Mouse (Mus musculus) kidney, adult 2 months (tissue): ENCODE results near the gene Fam193a. TPM values are rescaled to one million over a fixed set of nuclear protein-coding genes. Genes with fewer than 3 reads are reported as not detected.
A peak's percentile ranks its signal among the peaks of the same experiment; 100 is the strongest.

Experiments used
- DNase-seq: peaks from one replicate; pipeline ENCODE4 v3.0.0; 2021
- H3K27ac ChIP-seq: fragments of 200-500 bp; 2 replicates; pipeline ENCODE4 v1.5.1; 2012; ENCODE audit warnings: low read depth, low read length, control low read depth, inconsistent platforms; ENCODE audit not compliant: insufficient read depth
- H3K27me3 ChIP-seq: fragments of 200-500 bp; replicated peaks from 2 replicates; pipeline ENCODE4 v1.6.1; 2012; ENCODE audit warnings: mild to moderate bottlenecking, moderate library complexity, low read length, inconsistent platforms; ENCODE audit not compliant: control insufficient read depth, insufficient read depth
- H3K36me3 ChIP-seq: fragments of 200-500 bp; 2 replicates; pipeline ENCODE4 v1.6.1; 2012; ENCODE audit warnings: mild to moderate bottlenecking, moderate library complexity, low read length, inconsistent platforms; ENCODE audit not compliant: control insufficient read depth, insufficient read depth
- H3K4me1 ChIP-seq: fragments of 200-500 bp; 2 replicates; pipeline ENCODE4 v1.6.1; 2011; ENCODE audit warnings: low read length; ENCODE audit not compliant: control insufficient read depth, insufficient read depth
- H3K4me3 ChIP-seq: fragments of 200-500 bp; 2 replicates; pipeline ENCODE4 v1.5.1; 2011; ENCODE audit warnings: mild to moderate bottlenecking, low read depth, low read length, control low read depth; ENCODE audit not compliant: insufficient read depth
- CTCF ChIP-seq: fragments of 200-500 bp; conservative IDR thresholded peaks from 2 replicates; pipeline ENCODE4 v1.5.1; 2011; ENCODE audit warnings: low read depth, mild to moderate bottlenecking, control low read depth, low read length, moderate library complexity, mixed read lengths; ENCODE audit not compliant: insufficient read depth, insufficient read length
- POLR2A ChIP-seq: fragments of 200-500 bp; IDR thresholded peaks from one replicate; pipeline ENCODE4 v1.6.1; 2011; ENCODE audit warnings: low read depth, low read length, control low read depth
- WGBS: fragments of 180-500 bp; shearing (Covaris S2); methylation state at CpG from one replicate; pipeline ENCODE4 v1.1.7; 2018; 5-methylcytosine and 5-hydroxymethylcytosine counted together
- polyA plus RNA-seq: library from polyadenylated mRNA; depleted of rRNA; stranded (reverse); fragments of >200 nt; gene quantifications from 2 replicates; pipeline ENCODE4 v1.2.3, GENCODE M21; 2012

Gene Fam193a
- polyA plus RNA-seq, 1 experiment, result 39.0 TPM

DNA sequence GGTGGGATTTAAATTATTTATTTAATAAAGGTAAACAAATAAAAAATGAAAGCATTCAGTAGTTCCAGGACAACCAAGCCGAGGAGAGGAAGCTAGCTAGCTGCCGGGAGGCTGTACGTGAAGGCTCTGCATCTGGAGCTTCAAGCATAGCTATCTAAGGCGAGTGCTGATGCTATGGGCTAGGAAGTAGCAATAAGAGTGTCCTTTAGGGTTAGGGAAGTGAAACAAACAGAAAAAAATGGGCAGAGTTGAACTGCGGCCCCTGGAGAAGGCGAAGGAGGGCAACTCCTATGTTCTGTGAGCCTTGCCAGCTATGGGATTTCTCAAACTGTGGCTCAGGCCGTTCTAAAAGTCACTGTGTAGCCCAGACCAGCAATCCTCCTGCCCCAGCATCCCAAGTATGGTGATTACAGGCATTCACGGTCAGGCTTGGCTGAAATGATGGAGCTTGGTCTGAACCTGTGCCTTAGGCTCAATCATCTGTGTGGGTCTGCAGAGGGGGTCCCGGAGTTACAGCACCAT, 149.7 kb downstream of the Fam193a start:
- H3K36me3 ChIP-seq, result no peaks in the 10 kb centered on the region
- no peaks in the 10 kb centered on the region; the same call in 1 of the 2 replicates for H3K4me1 ChIP-seq
- DNase-seq, result no peak
- H3K27ac ChIP-seq, result no peak overlapping the region
- H3K4me3 ChIP-seq, result no peak overlapping the region
- H3K27me3 ChIP-seq, result no peaks in the 10 kb centered on the region
- TF ChIP-seq CTCF (no peak), POLR2A (no peak)
- WGBS, result 87% methylated on average over 9 of the region's 9 CpGs

DNA sequence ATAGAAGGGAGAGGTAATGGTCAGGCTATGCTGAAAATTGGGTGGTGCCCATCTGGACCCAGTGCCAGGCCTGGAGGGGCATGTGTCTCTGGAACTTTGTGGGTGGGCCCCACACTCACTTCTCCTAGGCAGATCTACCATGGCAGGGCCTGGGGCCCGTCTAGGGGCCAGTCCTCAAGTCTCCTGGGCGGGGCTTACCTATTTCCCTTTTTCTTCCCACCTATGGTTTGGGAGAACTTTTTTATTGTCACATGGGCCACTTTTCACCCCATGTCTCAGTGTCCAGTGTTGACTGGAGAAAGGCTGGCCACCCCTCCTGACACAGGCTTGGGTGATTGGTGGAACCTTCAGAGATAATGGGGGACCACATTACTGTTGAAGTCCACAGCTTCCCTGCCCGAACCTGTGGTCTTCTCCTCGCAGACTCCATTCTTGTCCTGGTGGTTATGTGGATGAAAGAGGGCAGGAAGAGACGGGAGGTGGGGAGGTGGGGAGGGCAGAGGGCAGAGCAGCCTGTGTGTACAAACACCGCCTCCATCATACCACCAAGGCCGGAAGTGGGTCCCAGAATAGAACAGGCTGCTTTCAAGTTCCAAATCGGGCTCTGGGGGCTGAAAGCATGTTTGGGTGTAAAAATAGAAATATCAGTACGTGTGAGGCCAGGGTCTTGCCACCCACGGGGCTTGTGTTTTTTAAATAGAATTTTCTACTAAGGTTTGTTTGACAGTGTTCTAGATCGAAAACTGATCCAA, 150.9 kb downstream of the Fam193a start:
- WGBS, result 65% methylated on average over 11 of the region's 11 CpGs
- TF ChIP-seq POLR2A (no peak), CTCF (no peak)
- Histone ChIP-seq H3K4me3 (no peak overlapping the region), H3K27ac (no peak overlapping the region), H3K36me3 (no peaks in the 10 kb centered on the region), H3K27me3 (no peaks in the 10 kb centered on the region), H3K4me1 (no peaks in the 10 kb centered on the region)
- peak; percentile 22 for DNase-seq

DNA sequence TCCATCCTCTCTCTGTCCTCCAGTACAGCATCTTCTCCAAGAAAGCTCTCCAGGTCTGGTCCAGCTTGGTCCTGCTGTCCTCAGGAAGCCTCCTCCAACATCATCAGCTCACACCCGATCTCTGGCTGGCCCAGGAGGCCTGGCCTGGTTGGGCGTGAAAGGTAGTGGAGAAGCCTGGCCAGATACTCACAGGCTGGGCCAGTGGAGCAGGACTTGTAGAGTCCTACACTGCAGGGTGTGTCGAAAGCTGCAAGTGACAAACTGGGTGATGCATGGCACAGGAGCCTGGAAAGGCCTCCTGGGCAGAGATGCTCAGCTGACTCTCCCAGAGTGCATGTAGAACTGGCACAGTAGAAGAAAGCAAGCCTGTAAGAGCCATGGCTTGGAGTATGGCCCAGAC, 151.6 kb downstream of the Fam193a start:
- Histone ChIP-seq H3K27ac (no peak overlapping the region), H3K36me3 (no peaks in the 10 kb centered on the region), H3K4me3 (no peak overlapping the region), H3K27me3 (no peaks in the 10 kb centered on the region), H3K4me1 (no peaks in the 10 kb centered on the region; the same call in 1 of the 2 replicates)
- 84% methylated on average over 3 of the region's 3 CpGs for WGBS
- TF ChIP-seq CTCF, result no peak
- no peak for TF ChIP-seq POLR2A
- no peak for DNase-seq

DNA sequence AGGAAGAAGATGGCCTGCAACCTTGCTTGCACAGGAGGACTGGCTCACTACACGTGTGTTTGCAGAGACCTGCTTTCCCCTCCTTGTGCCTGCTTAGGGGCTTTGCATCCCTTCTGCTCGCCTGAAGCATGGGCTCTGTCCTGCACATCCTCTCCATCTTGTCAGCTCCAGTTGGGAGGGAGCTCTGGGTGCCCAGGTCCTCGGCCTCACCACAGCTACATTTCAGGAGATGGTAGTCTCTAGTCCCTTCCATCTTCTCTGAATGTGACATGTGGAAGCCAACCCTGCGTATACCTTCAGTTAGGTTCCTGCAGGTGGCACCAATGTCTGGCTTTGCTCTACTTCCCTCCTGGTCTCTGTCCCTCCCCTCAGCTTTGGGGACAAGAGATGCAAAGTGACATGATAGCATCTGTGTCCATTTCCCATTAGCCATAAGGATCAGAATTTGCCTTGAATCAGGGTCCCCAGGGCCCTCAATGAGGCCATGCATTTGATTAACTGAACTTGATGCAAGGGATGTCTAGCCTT, 154.3 kb downstream of the Fam193a start:
- H3K4me1 ChIP-seq, result peaks cover 8% of the 10 kb centered on the region
- 78% methylated on average over 4 of the region's 4 CpGs for WGBS

DNA sequence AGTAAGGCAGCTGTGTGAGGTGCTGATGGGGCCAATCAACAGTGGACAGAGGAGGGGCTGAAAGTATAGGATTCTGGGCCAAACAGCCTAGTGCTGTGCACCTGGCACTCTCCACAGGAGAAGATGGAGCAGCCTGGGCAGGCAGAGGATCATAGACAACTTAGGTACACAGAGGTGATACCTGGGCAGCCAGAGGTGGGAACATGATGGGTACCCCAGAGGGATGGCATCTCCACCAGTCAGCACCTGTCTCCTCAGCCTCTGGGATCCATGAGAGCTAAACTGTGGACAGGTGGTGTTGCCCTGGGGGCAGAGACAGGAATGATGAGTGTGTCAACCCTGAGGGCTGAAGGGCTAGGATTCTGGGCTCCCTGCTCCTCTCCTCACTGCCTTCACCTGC, 154.8 kb downstream of the Fam193a start:
- H3K36me3 ChIP-seq, result no peaks in the 10 kb centered on the region
- H3K27me3 ChIP-seq, result no peaks in the 10 kb centered on the region
- TF ChIP-seq POLR2A (no peak), CTCF (no peak)
- H3K27ac ChIP-seq, result no peak overlapping the region
- no peak overlapping the region for H3K4me3 ChIP-seq
- DNase-seq, result no peak
- peaks cover 9% of the 10 kb centered on the region for H3K4me1 ChIP-seq

More for the DNA sequence above, 154.3 kb downstream of the Fam193a start:
- Histone ChIP-seq H3K27ac (no peak overlapping the region), H3K36me3 (no peaks in the 10 kb centered on the region), H3K27me3 (no peaks in the 10 kb centered on the region), H3K4me3 (no peak overlapping the region)
- peak; percentile 37 for TF ChIP-seq CTCF
- no peak for TF ChIP-seq POLR2A
- no peak for DNase-seq

DNA sequence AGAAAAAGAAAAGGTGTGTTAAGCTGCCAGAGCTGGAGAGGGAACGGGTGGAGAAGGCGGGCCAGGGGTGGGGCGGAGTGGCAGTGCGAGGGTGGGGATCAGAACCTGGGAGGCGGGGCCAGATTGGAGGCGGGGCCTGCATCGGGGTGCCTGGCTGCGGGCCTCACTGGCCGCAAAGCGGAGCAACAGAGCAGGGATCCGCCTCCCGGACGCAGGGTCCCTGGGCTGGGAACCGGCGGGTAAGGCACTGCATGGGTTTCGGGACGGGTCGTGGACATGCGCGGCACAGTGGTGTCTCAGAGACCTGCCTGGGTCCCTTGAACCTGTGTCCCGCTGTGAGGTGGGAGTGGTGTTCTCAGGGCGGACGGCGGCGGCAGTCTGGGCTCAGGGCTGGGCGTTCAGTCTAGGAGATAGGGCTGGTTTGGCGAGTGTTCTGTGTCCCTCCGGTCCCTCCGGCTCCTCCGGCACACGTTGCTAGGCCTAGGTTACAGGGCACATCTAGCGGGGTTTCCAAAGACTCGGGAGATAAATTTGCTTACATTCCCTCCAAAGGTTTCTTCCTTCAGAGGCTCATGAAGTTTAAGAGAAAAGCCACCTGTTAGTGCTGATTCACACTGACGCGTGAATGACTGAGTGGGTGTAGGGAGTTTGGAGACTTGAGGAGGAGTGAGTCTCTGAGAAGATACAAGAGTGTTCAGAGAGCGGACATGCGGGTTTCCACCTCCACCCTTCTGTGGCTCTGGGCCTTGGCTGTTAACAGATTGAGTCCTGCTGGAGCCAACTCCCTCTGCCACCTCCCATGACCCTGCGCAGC, 156.1 kb downstream of the Fam193a start, which contains the start of gene Sh3bp2:
TSS of gene Sh3bp2 (plus strand) at position 176 of the 814 bp plus-strand sequence.
- DNase-seq, result peak; percentile 97
- TF ChIP-seq CTCF (no peak), POLR2A (peak; percentile 56)
- Histone ChIP-seq H3K27ac (peak within 1 kb of the TSS; percentile 49), H3K4me1 (peaks cover 23% of the 10 kb centered on the region), H3K4me3 (peak within 1 kb of the TSS; percentile 90), H3K36me3 (no peaks in the 10 kb centered on the region), H3K27me3 (no peaks in the 10 kb centered on the region)
- WGBS, result 6% methylated on average over 38 of the region's 38 CpGs

DNA sequence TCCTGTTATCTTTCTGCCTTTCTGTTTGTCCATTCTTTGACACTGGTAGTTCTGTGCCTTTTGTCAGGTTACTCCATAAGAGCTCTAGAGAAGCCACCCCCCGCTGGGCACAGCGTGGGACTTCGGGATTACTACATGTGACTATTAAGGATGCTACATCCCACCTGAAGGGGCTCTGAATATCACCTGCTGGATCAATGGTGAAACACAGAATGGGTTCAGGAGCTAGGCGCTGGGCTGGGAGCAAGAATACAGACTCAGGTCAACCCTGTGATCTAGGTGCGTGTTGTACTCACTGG, 156.7 kb downstream of the Fam193a start:
- Histone ChIP-seq H3K4me1 (peaks cover 28% of the 10 kb centered on the region), H3K27ac (peak overlapping the region; percentile 49; the same call in 1 of the 2 replicates), H3K27me3 (no peaks in the 10 kb centered on the region), H3K36me3 (no peaks in the 10 kb centered on the region), H3K4me3 (peak overlapping the region; percentile 90)
- 73% methylated on average over 5 of the region's 5 CpGs for WGBS
- TF ChIP-seq CTCF (no peak), POLR2A (no peak)
- DNase-seq, result no peak
